Mouse (Mus musculus): ENCODE data around the gene Dnajb14. TPM values are rescaled to one million over a fixed set of nuclear protein-coding genes. Genes with fewer than 3 reads are reported as not detected.
"Not testable (repeated sequence)": the region's sequence is repeated elsewhere in the genome, so short reads cannot be mapped to it uniquely, and the experiment has no call there.

Gene Dnajb14
- polyA plus RNA-seq, 1 experiment = 55.8 TPM

DNA sequence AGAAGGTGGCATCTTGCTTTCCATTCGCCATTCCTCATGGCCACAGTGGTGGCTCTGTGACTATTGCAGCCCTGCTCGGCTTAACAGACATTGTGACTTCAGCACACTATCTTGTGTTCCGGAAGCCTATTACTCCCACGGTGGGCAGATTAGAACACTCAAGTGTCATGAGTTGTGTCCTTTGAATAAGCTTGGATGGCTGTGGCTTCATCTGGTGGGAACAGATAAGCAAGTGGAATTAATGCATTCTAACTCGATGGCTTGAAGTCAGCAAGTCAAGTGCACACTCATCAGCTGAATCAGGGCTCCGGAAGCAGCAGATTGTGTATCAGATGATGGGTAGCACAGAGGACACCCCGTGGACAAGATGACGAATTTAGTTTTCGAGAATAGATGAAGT lies 90.4 kb downstream of the Dnajb14 start:
- no peak overlapping the region for H3K4me3 ChIP-seq (ENCODE audit: insufficient read depth, low read length)
- TF ChIP-seq CTCF (IDR thresholded peaks at IDR 0.05; ENCODE audit: low read depth, low read length) = no peak
- no peak for TF ChIP-seq POLR2A (IDR thresholded peaks at IDR 0.05; ENCODE audit: borderline replicate concordance, low read depth, low read length)
- H3K27ac ChIP-seq (ENCODE audit: insufficient read depth, low read depth, low read length) = no peak overlapping the region
- H3K4me1 ChIP-seq (ENCODE audit: control insufficient read depth, insufficient read depth, low read length) = peaks cover 22% of the 10 kb centered on the region

- TF ChIP-seq CTCF (IDR thresholded peaks at IDR 0.05; ENCODE audit: low read depth, low read length) (no peak), POLR2A (IDR thresholded peaks at IDR 0.05; ENCODE audit: borderline replicate concordance, low read depth, low read length) (no peak)
- no peak overlapping the region for H3K4me3 ChIP-seq (ENCODE audit: insufficient read depth, low read length)
- H3K27ac ChIP-seq (ENCODE audit: insufficient read depth, low read depth, low read length) = no peak overlapping the region
- peaks cover 21% of the 10 kb centered on the region for H3K4me1 ChIP-seq (ENCODE audit: control insufficient read depth, insufficient read depth, low read length)
These were observed 90.9 kb downstream of the Dnajb14 start for GRCm38 (mm10) chr3:137958352-137958751.

DNA sequence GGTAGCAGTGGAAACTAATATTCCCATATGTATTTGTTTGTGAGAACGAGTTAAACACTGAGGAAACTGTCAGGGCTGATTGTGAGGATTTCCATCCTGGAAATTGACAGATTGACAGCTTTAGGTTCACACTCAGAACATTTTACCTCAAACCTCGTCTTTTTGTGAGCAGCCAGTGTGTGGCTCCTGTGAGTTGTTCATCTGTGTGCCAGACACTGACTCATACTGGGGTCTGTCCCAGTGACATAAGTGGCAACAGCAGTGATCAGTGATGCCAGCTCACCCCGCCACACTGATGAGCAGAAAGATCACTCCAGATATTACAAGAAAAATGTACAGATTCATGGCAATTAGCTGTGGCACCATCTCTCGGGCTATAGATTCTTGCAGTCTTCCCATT lies 92.0 kb downstream of the Dnajb14 start:
- Histone ChIP-seq H3K4me3 (ENCODE audit: insufficient read depth, low read length) (no peak overlapping the region), H3K4me1 (ENCODE audit: control insufficient read depth, insufficient read depth, low read length) (peaks cover 13% of the 10 kb centered on the region), H3K27ac (ENCODE audit: insufficient read depth, low read depth, low read length) (no peak overlapping the region)
- TF ChIP-seq POLR2A (IDR thresholded peaks at IDR 0.05; ENCODE audit: borderline replicate concordance, low read depth, low read length) = no peak
- no peak for TF ChIP-seq CTCF (IDR thresholded peaks at IDR 0.05; ENCODE audit: low read depth, low read length)

GRCm38 (mm10) chr3:137961736-137962385 lies 94.4 kb downstream of the Dnajb14 start:
- peaks cover 6% of the 10 kb centered on the region for H3K4me1 ChIP-seq (ENCODE audit: control insufficient read depth, insufficient read depth, low read length)
- TF ChIP-seq CTCF (IDR thresholded peaks at IDR 0.05; ENCODE audit: low read depth, low read length) (no peak), POLR2A (IDR thresholded peaks at IDR 0.05; ENCODE audit: borderline replicate concordance, low read depth, low read length) (no peak)
- H3K27ac ChIP-seq (ENCODE audit: insufficient read depth, low read depth, low read length) = no peak overlapping the region
- H3K4me3 ChIP-seq (ENCODE audit: insufficient read depth, low read length) = no peak overlapping the region

- no peak for TF ChIP-seq POLR2A (IDR thresholded peaks at IDR 0.05; ENCODE audit: borderline replicate concordance, low read depth, low read length)
- TF ChIP-seq CTCF (IDR thresholded peaks at IDR 0.05; ENCODE audit: low read depth, low read length) = no peak
- peaks cover 6% of the 10 kb centered on the region for H3K4me1 ChIP-seq (ENCODE audit: control insufficient read depth, insufficient read depth, low read length)
- H3K4me3 ChIP-seq (ENCODE audit: insufficient read depth, low read length) = no peak overlapping the region
- H3K27ac ChIP-seq (ENCODE audit: insufficient read depth, low read depth, low read length) = no peak overlapping the region
These were observed 96.0 kb downstream of the Dnajb14 start for GRCm38 (mm10) chr3:137963508-137963907.

- H3K4me3 ChIP-seq (ENCODE audit: insufficient read depth, low read length); H3K4me1 ChIP-seq (ENCODE audit: control insufficient read depth, insufficient read depth, low read length); H3K27ac ChIP-seq (ENCODE audit: insufficient read depth, low read depth, low read length): not testable (repeated sequence)
These were observed 96.5 kb downstream of the Dnajb14 start for GRCm38 (mm10) chr3:137964014-137964413.

Other genes with a start within 250 kb of the Dnajb14 start
- 0.20 and 0.39 TPM in 2 replicates for gene Ddit4l, start 246.1 kb upstream of the Dnajb14 start, polyA plus RNA-seq (2012; ENCODE audit: insufficient read depth, insufficient read length, missing spikeins)
- gene Gm21962, start 196.2 kb upstream of the Dnajb14 start, polyA plus RNA-seq (2012; ENCODE audit: insufficient read depth, insufficient read length, missing spikeins) = not detected in 2 replicates
- gene H2afz, start 3.2 kb upstream of the Dnajb14 start, polyA plus RNA-seq (2012; ENCODE audit: insufficient read depth, insufficient read length, missing spikeins) = 619 and 702 TPM in 2 replicates
- gene Lamtor3, start 50.8 kb downstream of the Dnajb14 start, polyA plus RNA-seq (2012; ENCODE audit: insufficient read depth, insufficient read length, missing spikeins) = 104 and 110 TPM in 2 replicates
- 46.2 and 48.5 TPM in 2 replicates for gene Dapp1, start 113.9 kb downstream of the Dnajb14 start, polyA plus RNA-seq (2012; ENCODE audit: insufficient read depth, insufficient read length, missing spikeins)
- gene 1110002E22Rik, start 197.4 kb downstream of the Dnajb14 start, polyA plus RNA-seq (2012; ENCODE audit: insufficient read depth, insufficient read length, missing spikeins) = not detected in 2 replicates
- not detected in 2 replicates for gene Gm5105, start 199.7 kb downstream of the Dnajb14 start, polyA plus RNA-seq (2012; ENCODE audit: insufficient read depth, insufficient read length, missing spikeins)

Measured in bone marrow macrophage, adult 2 months (primary cell).